Mouse (Mus musculus): ENCODE measurements around the gene Sema3c. TPM values are rescaled to one million over a fixed set of nuclear protein-coding genes. Genes with fewer than 3 reads are reported as not detected.

The Sema3c gene
- polyA plus RNA-seq, 2 experiments from 2014 or later = 0.21 TPM; not detected in 1

Other genes with a start within 250 kb of the Sema3c start
- gene Speer4f2, start 201.1 kb upstream of the Sema3c start, polyA plus RNA-seq (2017; shearing (Covaris generic)) = not detected
- gene Speer4f1, start 98.2 kb upstream of the Sema3c start, polyA plus RNA-seq (2017; shearing (Covaris generic)) = not detected

Measured in activated CD4-positive, CD25-positive, alpha-beta regulatory T cell, adult 4 months (primary cell).